Mouse (Mus musculus): ENCODE measurements around the gene Slc24a3. TPM values are rescaled to one million over a fixed set of nuclear protein-coding genes. Genes with fewer than 3 reads are reported as not detected.

Gene Slc24a3
- 1 to 10 TPM; 2.2 to 2.6 TPM for total RNA-seq (2021)
- long read RNA-seq, experiment 1, partial matches to known transcripts: 0 of 1 reads
- long read RNA-seq, experiment 1, other reads (novel, unspliced or antisense): 1 of 1 reads
- long read RNA-seq, experiment 2, partial matches to known transcripts: 0 of 2 reads
- long read RNA-seq, experiment 2, other reads (novel, unspliced or antisense): 2 of 2 reads

- DNase-seq: peak; percentile 82
Measured at GRCm38 (mm10) chr2:145167664-145168360, at the start of gene Slc24a3. Gene Slc24a3, plus strand, starts transcription at chr2:145167754.

GRCm38 (mm10) chr2:145117762-145118161 lies 49.8 kb upstream of the Slc24a3 start:
- DNase-seq: no peak

- DNase-seq: no peak
Measured at GRCm38 (mm10) chr2:145127747-145128146, 39.8 kb upstream of the Slc24a3 start.

- DNase-seq: no peak
Measured at GRCm38 (mm10) chr2:145136625-145137291, 30.8 kb upstream of the Slc24a3 start.

GRCm38 (mm10) chr2:145150407-145150806 lies 17.1 kb upstream of the Slc24a3 start:
- no peak for DNase-seq

GRCm38 (mm10) chr2:145150821-145151220 lies 16.7 kb upstream of the Slc24a3 start:
- no peak for DNase-seq

GRCm38 (mm10) chr2:145152281-145152680 lies 15.3 kb upstream of the Slc24a3 start:
- DNase-seq: no peak

- DNase-seq: no peak
Measured at GRCm38 (mm10) chr2:145158972-145159371, 8.6 kb upstream of the Slc24a3 start.

GRCm38 (mm10) chr2:145161046-145161700 lies 6.4 kb upstream of the Slc24a3 start:
- peak; percentile 51 for DNase-seq

GRCm38 (mm10) chr2:145164086-145164485 lies 3.5 kb upstream of the Slc24a3 start:
- DNase-seq: no peak

- DNase-seq: no peak
Measured at GRCm38 (mm10) chr2:145164562-145164961, 3.0 kb upstream of the Slc24a3 start.

- no peak for DNase-seq
Measured at GRCm38 (mm10) chr2:145165076-145165475, 2.5 kb upstream of the Slc24a3 start.

- DNase-seq: no peak
Measured at GRCm38 (mm10) chr2:145165854-145166253, 1.7 kb upstream of the Slc24a3 start.

GRCm38 (mm10) chr2:145167051-145167663 lies 397 bp upstream of the Slc24a3 start:
- peak; percentile 64 for DNase-seq

- no peak for DNase-seq
Measured at GRCm38 (mm10) chr2:145168405-145168971, 934 bp downstream of the Slc24a3 start.

GRCm38 (mm10) chr2:145172978-145173655 lies 5.6 kb downstream of the Slc24a3 start:
- no peak for DNase-seq

- no peak for DNase-seq
Measured at GRCm38 (mm10) chr2:145175036-145175435, 7.5 kb downstream of the Slc24a3 start.

- no peak for DNase-seq
Measured at GRCm38 (mm10) chr2:145182410-145182809, 14.9 kb downstream of the Slc24a3 start.

GRCm38 (mm10) chr2:145188828-145189227 lies 21.3 kb downstream of the Slc24a3 start:
- no peak for DNase-seq

GRCm38 (mm10) chr2:145196043-145196442 lies 28.5 kb downstream of the Slc24a3 start:
- no peak for DNase-seq

GRCm38 (mm10) chr2:145196501-145197042 lies 29.0 kb downstream of the Slc24a3 start:
- no peak for DNase-seq

Data from gastrocnemius, postnatal 25 days (tissue).